8 mouse cellular contexts compared by ENCODE assay signal in genomic region chr1:78536310-78537164, GRCm38 (mm10). TPM values are rescaled to one million over a fixed set of nuclear protein-coding genes. Genes with fewer than 3 reads are reported as not detected.
DNase-seq lines count a peak whose midpoint lies in the region; ATAC-seq and TF ChIP-seq lines count a peak whose summit lies in the region.

No protein-coding gene starts in this region.

- H3K4me1 ChIP-seq in forebrain, embryonic 13.5 days = peaks cover 8% of the 10 kb centered on the region
- no peaks in the 10 kb centered on the region for H3K4me1 ChIP-seq in liver, postnatal 0 days (ENCODE audit: insufficient read depth)
- H3K4me1 ChIP-seq in neural tube, embryonic 14.5 days (ENCODE audit: control insufficient read depth, insufficient read depth, low read length) = no peaks in the 10 kb centered on the region

- intact Hi-C loops in heart, postnatal 10 days (cut with DNase I) = loop anchor here (2.0 to 5.0 kb wide), 3 partner anchors 120 to 1101 kb away; partner anchors contain the start of gene Acsl3

- no peaks in the 10 kb centered on the region for H3K36me3 ChIP-seq in forebrain, embryonic 13.5 days (ENCODE audit: poor library complexity, severe bottlenecking)
- no peaks in the 10 kb centered on the region for H3K36me3 ChIP-seq in liver, postnatal 0 days (replicated peaks; ENCODE audit: insufficient read depth, low read length)
- no peaks in the 10 kb centered on the region for H3K36me3 ChIP-seq in neural tube, embryonic 14.5 days (ENCODE audit: control insufficient read depth, insufficient read depth, low read length)

- 39% methylated on average over 19 of the region's 19 CpGs for WGBS in forebrain, embryonic 13.5 days
- WGBS in liver, postnatal 0 days (ENCODE audit: insufficient replicate concordance) = 31% methylated on average over 19 of the region's 19 CpGs
- WGBS in neural tube, embryonic 14.5 days = 30% methylated on average over 19 of the region's 19 CpGs

- TF ChIP-seq CTCF in brain, embryonic 14.5 days (IDR thresholded peaks at IDR 0.05; ENCODE audit: borderline replicate concordance, extremely low read depth, insufficient read depth, insufficient read length) = peak; percentile 89
- TF ChIP-seq CTCF in liver, postnatal 0 days (IDR thresholded peaks at IDR 0.05; ENCODE audit: low read depth) = peak; percentile 79

- no peak for TF ChIP-seq EP300 in liver, postnatal 0 days (IDR thresholded peaks at IDR 0.05; ENCODE audit: low read depth)

- no peak overlapping the region for H3K4me3 ChIP-seq in forebrain, embryonic 13.5 days
- H3K4me3 ChIP-seq in liver, postnatal 0 days (ENCODE audit: low read depth, low read length) = peak overlapping the region; percentile 9; the same call in 1 of the 2 replicates
- H3K4me3 ChIP-seq in neural tube, embryonic 14.5 days (ENCODE audit: low read depth, low read length) = no peak overlapping the region

- peak; percentile 64; the same call in 1 of the 2 replicates for ATAC-seq in forebrain, embryonic 13.5 days
- 0 out of 2 replicates have a peak, but pooled peaks have one; percentile 28 for ATAC-seq in liver, postnatal 0 days
- peak; percentile 70; the same call in 1 of the 2 replicates for ATAC-seq in neural tube, embryonic 14.5 days (ENCODE audit: low read depth)

- H3K27ac ChIP-seq in forebrain, embryonic 13.5 days = no peak overlapping the region
- H3K27ac ChIP-seq in liver, postnatal 0 days (ENCODE audit: low read depth) = no peak overlapping the region
- H3K27ac ChIP-seq in neural tube, embryonic 14.5 days (ENCODE audit: low read depth, low read length) = no peak overlapping the region

- H3K9ac ChIP-seq in forebrain, embryonic 13.5 days = no peak overlapping the region
- H3K9ac ChIP-seq in liver, postnatal 0 days (replicated peaks) = no peak overlapping the region
- H3K9ac ChIP-seq in neural tube, embryonic 14.5 days (replicated peaks; ENCODE audit: low read depth, low read length) = no peak overlapping the region

- H3K4me2 ChIP-seq in forebrain, embryonic 13.5 days = peak overlapping the region; percentile 57
- H3K4me2 ChIP-seq in liver, postnatal 0 days (ENCODE audit: low read depth, low read length) = peak overlapping the region; percentile 64
- H3K4me2 ChIP-seq in neural tube, embryonic 14.5 days (ENCODE audit: low read depth, low read length) = peak overlapping the region; percentile 70

- DNase-seq in CD4-positive, CD25-positive, alpha-beta regulatory T cell, adult 2 months (ENCODE audit: low read depth, low spot score) = peak; percentile 89
- DNase-seq in brain, embryonic 14.5 days (ENCODE audit: low read depth) = peak; percentile 81
- peak; percentile 79 to 89 for DNase-seq in heart, postnatal 10 days
- peak; percentile 89 for DNase-seq in layer of hippocampus, adult 11-12 months (ENCODE audit: low spot score)
- peak; percentile 79 for DNase-seq in liver, postnatal 0 days
- DNase-seq in testis, postnatal 10 days (ENCODE audit: low spot score) = peak; percentile 90

- no peaks in the 10 kb centered on the region for H3K9me3 ChIP-seq in forebrain, embryonic 13.5 days (replicated peaks)
- no peaks in the 10 kb centered on the region for H3K9me3 ChIP-seq in liver, postnatal 0 days (ENCODE audit: low read length)
- H3K9me3 ChIP-seq in neural tube, embryonic 14.5 days (ENCODE audit: control insufficient read depth, low read length) = no peaks in the 10 kb centered on the region

- H3K27me3 ChIP-seq in forebrain, embryonic 13.5 days = no peaks in the 10 kb centered on the region
- H3K27me3 ChIP-seq in liver, postnatal 0 days (ENCODE audit: insufficient read depth, low read length) = no peaks in the 10 kb centered on the region
- H3K27me3 ChIP-seq in neural tube, embryonic 14.5 days (ENCODE audit: control insufficient read depth, insufficient read depth, low read length) = no peaks in the 10 kb centered on the region

- no peak for TF ChIP-seq POLR2A in brain, embryonic 14.5 days (IDR thresholded peaks at IDR 0.05; ENCODE audit: borderline replicate concordance, extremely low read depth, insufficient read depth, insufficient read length, poor library complexity, severe bottlenecking)

RNA-seq across cellular contexts. Expression of gene BC035947, which starts 24.6 kb away (rescaled TPM):
- polyA plus RNA-seq in brain, embryonic 14.5 days (2012; rRNA removed) = 1.00 and 1.5 TPM in 2 replicates
- polyA plus RNA-seq in forebrain, embryonic 13.5 days (2015; fragmentation: Nextera tagmentation; extraction: Ambion mirVana) = 0.12 and 0.57 TPM in 2 replicates
- total RNA-seq in heart, postnatal 10 days (2021) = not detected
- polyA plus RNA-seq in liver, postnatal 0 days (2015; fragmentation: Nextera tagmentation; extraction: Ambion mirVana) = not detected in 2 replicates
- 0.90 and 1.4 TPM in 2 replicates for polyA plus RNA-seq in neural tube, embryonic 14.5 days (2014; fragmentation: Nextera tagmentation; extraction: Ambion mirVana)

RNA-seq across cellular contexts. Expression of gene Mogat1, which starts 25.7 kb away (rescaled TPM):
- polyA plus RNA-seq in brain, embryonic 14.5 days (2012; rRNA removed) = 0.23 and 0.25 TPM in 2 replicates
- polyA plus RNA-seq in forebrain, embryonic 13.5 days (2015; fragmentation: Nextera tagmentation; extraction: Ambion mirVana) = 0.21 and 0.49 TPM in 2 replicates
- under 1 TPM; 0.24 to 0.50 TPM for total RNA-seq in heart, postnatal 10 days (2021)
- polyA plus RNA-seq in liver, postnatal 0 days (2015; fragmentation: Nextera tagmentation; extraction: Ambion mirVana) = 0.22 TPM in 1 of 2 replicates, not detected in the other
- 0.39 TPM in 1 of 2 replicates, not detected in the other for polyA plus RNA-seq in neural tube, embryonic 14.5 days (2014; fragmentation: Nextera tagmentation; extraction: Ambion mirVana)

RNA-seq across cellular contexts. Expression of gene Farsb, which starts 47.8 kb away (rescaled TPM):
- polyA plus RNA-seq in brain, embryonic 14.5 days (2012; rRNA removed) = 58.8 and 66.6 TPM in 2 replicates
- polyA plus RNA-seq in forebrain, embryonic 13.5 days (2015; fragmentation: Nextera tagmentation; extraction: Ambion mirVana) = 142 and 145 TPM in 2 replicates
- 10 to 100 TPM; 45.7 to 50.4 TPM for total RNA-seq in heart, postnatal 10 days (2021)
- 37.6 and 41.5 TPM in 2 replicates for polyA plus RNA-seq in liver, postnatal 0 days (2015; fragmentation: Nextera tagmentation; extraction: Ambion mirVana)
- polyA plus RNA-seq in neural tube, embryonic 14.5 days (2014; fragmentation: Nextera tagmentation; extraction: Ambion mirVana) = 171 and 177 TPM in 2 replicates
